Mouse (Mus musculus): ENCODE results near the gene Gtsf2. TPM values are rescaled to one million over a fixed set of nuclear protein-coding genes. Genes with fewer than 3 reads are reported as not detected.
"Not testable (repeated sequence)": the region's sequence is repeated elsewhere in the genome, so short reads cannot be mapped to it uniquely, and the experiment has no call there.

Gene Gtsf2
- total RNA-seq, 2 experiments from 2014 or later, result not detected

DNA sequence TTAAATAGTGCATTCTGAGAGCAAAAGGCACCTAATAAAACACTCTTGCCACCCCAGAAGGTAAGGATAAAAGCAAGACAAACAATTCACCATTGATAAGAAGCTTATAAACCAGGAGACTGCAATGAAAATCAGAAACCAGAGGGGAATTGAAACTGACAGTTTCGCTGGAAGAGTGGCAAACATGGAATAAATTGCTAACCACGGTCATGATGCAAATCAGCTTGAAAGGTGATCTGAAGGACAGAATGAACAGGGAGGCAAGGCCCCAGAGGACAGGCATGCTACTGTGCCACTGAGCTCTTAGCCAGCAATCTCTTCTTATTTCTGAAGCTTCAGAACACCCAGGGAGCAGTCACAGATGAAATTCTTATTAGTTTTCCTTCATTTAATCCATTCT, 21.3 kb downstream of the Gtsf2 start:
- intact Hi-C loops (cut with DNase I), result no loop called here
- no peak for DNase-seq (ENCODE audit: low spot score in 2 of 2)

- DNase-seq (ENCODE audit: low spot score in 2 of 2); intact Hi-C loops (cut with DNase I): not testable (repeated sequence)
Measured at GRCm38 (mm10) chr15:103405586-103405985, 42.7 kb downstream of the Gtsf2 start.

DNA sequence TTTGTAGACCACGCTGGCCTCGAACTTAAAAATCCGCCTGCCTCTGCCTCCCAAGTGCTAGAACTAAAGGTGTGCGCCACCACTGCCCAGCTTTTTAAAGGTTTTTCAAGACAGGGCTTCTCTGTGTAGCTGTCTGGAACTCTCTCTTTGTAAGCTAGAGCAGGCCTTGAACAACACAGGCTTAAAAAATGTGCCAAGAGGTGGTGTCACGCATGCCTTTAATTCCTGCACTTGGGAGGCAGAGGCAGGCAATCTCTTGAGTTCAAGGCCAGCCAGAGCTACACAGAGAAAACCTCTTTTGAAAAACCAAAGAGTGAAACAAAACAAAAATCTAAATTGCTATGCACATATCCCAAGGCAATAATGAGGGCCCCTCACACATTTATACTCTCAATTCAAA, 46.9 kb downstream of the Gtsf2 start:
- intact Hi-C loops (cut with DNase I), result no loop called here
- DNase-seq (ENCODE audit: low spot score in 2 of 2), result no peak

DNA sequence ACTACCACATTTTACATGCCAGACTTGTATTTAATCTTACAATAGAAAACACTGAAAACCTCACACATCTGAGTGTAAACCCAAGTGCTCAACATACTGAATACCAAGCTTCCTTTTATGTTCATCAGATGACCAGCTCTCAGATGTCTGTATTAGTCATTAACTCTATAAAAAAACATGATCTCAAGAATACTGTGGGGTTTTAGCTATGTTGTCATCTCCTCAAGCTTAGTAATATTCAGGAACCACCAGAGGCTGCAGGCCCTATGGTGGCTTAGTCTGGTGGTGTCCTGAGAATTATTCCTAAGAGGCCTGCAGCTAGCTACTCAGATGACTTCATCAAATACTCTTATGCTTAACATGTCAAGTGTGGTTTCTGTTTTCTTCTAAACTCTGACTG, 54.7 kb downstream of the Gtsf2 start:
- intact Hi-C loops (cut with DNase I), result no loop called here
- DNase-seq (ENCODE audit: low spot score in 2 of 2), result no peak

Other genes with a start within 250 kb of the Gtsf2 start
- 100 to 1,000 TPM; 152 to 162 TPM for gene Cbx5, start 208.7 kb downstream of the Gtsf2 start, total RNA-seq (2021)
- 100 to 1,000 TPM; 236 to 247 TPM for gene Hnrnpa1, start 208.0 kb downstream of the Gtsf2 start, total RNA-seq (2021)
- gene Nfe2, start 190.1 kb downstream of the Gtsf2 start, total RNA-seq (2021), result not detected
- gene Copz1, start 175.8 kb downstream of the Gtsf2 start, total RNA-seq (2021), result 100 to 1,000 TPM; 107 to 114 TPM
- gene Gpr84, start 137.9 kb downstream of the Gtsf2 start, total RNA-seq (2021), result 1 to 10 TPM; 1.0 to 1.1 TPM
- 10 to 100 TPM; 59.8 to 63.2 TPM for gene Zfp385a, start 108.4 kb downstream of the Gtsf2 start, total RNA-seq (2021)
- gene Itga5, start 81.7 kb downstream of the Gtsf2 start, total RNA-seq (2021), result 1 to 10 TPM; 5.1 to 6.1 TPM
- under 1 TPM in 1 of 2 experiments, not detected in 1; 0.55 TPM for gene Gtsf1, start 18.0 kb downstream of the Gtsf2 start, total RNA-seq (2021)
- 10 to 100 TPM; 11.0 to 11.8 TPM for gene Nckap1l, start 5.3 kb upstream of the Gtsf2 start, total RNA-seq (2021)
- 100 to 1,000 TPM in 1 of 2 experiments, 10 to 100 TPM in 1; 94.8 to 109 TPM for gene Pde1b, start 54.6 kb upstream of the Gtsf2 start, total RNA-seq (2021)
- gene Ppp1r1a, start 89.5 kb upstream of the Gtsf2 start, total RNA-seq (2021), result 100 to 1,000 TPM; 147 to 153 TPM
- gene Glycam1, start 116.6 kb upstream of the Gtsf2 start, total RNA-seq (2021), result 1 to 10 TPM in 1 of 2 experiments, under 1 TPM in 1; 0.97 to 1.0 TPM

All from left cerebral cortex, postnatal 14 days (tissue).